13 mouse cellular contexts compared by ENCODE assay signal in genomic region chr5:150257764-150258163, GRCm38 (mm10).
DNase-seq lines count a peak whose midpoint lies in the region; ATAC-seq and TF ChIP-seq lines count a peak whose summit lies in the region.
"Had no signal": no experiment of that assay in that cellular context is flagged by ENCODE, and none has a peak within 500 bp of the region (broad histone marks: within the 10 kb centered on the region; RNA-seq: fewer than 3 reads in every experiment).

No protein-coding gene starts in this region.

- peak overlapping the region; percentile 95; the same call in 1 of the 2 replicates for H3K4me2 ChIP-seq in heart, embryonic 13.5 days
- no peak overlapping the region for H3K4me2 ChIP-seq in liver, embryonic 14.5 days (ENCODE audit: low read depth)
- H3K4me2 ChIP-seq: liver, embryonic 15.5 days had no signal

- peaks cover 5% of the 10 kb centered on the region; the same call in 1 of the 2 replicates for H3K36me3 ChIP-seq in heart, embryonic 13.5 days
- H3K36me3 ChIP-seq in liver, embryonic 14.5 days (replicated peaks; ENCODE audit: control insufficient read depth, insufficient read depth, low read depth), result no peaks in the 10 kb centered on the region
- no peaks in the 10 kb centered on the region for H3K36me3 ChIP-seq in MEL (ENCODE audit: control insufficient read depth in 1 of 2, insufficient read depth in 2 of 2, low read length in 2 of 2)
- H3K36me3 ChIP-seq: heart, embryonic 15.5 days; kidney, embryonic 15.5 days; liver, embryonic 15.5 days had no signal

- H3K9me3 ChIP-seq in heart, embryonic 13.5 days, result no peaks in the 10 kb centered on the region
- H3K9me3 ChIP-seq in liver, embryonic 14.5 days (ENCODE audit: control insufficient read depth, low read length), result no peaks in the 10 kb centered on the region
- H3K9me3 ChIP-seq in MEL (replicated peaks; ENCODE audit: insufficient read depth, low read length), result no peaks in the 10 kb centered on the region; the same call in 1 of the 2 replicates
- H3K9me3 ChIP-seq: heart, embryonic 15.5 days; kidney, embryonic 15.5 days; liver, embryonic 15.5 days had no signal

- WGBS in heart, embryonic 13.5 days, result 71% methylated on average over 7 of the region's 7 CpGs
- 61% methylated on average over 7 of the region's 7 CpGs for WGBS in liver, embryonic 14.5 days (ENCODE audit: insufficient replicate concordance)

- peak; percentile 45 for TF ChIP-seq CTCF in liver, embryonic 14.5 days (IDR thresholded peaks at IDR 0.05; ENCODE audit: low read depth)
- peak; percentile 27 to 39 (median 33); a peak in 5 of 6 replicates for TF ChIP-seq CTCF in MEL (IDR thresholded peaks at IDR 0.05 in 2 of 3, conservative IDR thresholded peaks at IDR 0.05 in 1 of 3; ENCODE audit: control insufficient read depth in 1 of 3, insufficient read depth in 1 of 3, low read depth in 2 of 3, low read length in 3 of 3, poor library complexity in 1 of 3, severe bottlenecking in 1 of 3)

- H3K79me2 ChIP-seq in MEL (ENCODE audit: control insufficient read depth, insufficient read depth, low read length, poor library complexity), result no peaks in the 10 kb centered on the region

- no peak overlapping the region for H3K9ac ChIP-seq in heart, embryonic 13.5 days
- H3K9ac ChIP-seq in liver, embryonic 14.5 days (replicated peaks), result no peak overlapping the region
- H3K9ac ChIP-seq in MEL (ENCODE audit: control insufficient read depth, low read depth, low read length, poor library complexity, severe bottlenecking), result no peak overlapping the region
- H3K9ac ChIP-seq: heart, embryonic 15.5 days; kidney, embryonic 15.5 days; liver, embryonic 15.5 days had no signal

- H3K4me3 ChIP-seq in heart, embryonic 13.5 days, result no peak overlapping the region
- no peak overlapping the region for H3K4me3 ChIP-seq in liver, embryonic 14.5 days (ENCODE audit: insufficient read depth in 1 of 2, low read depth in 2 of 2, low read length in 2 of 2)
- no peak overlapping the region for H3K4me3 ChIP-seq in MEL (ENCODE audit: control insufficient read depth in 1 of 2, insufficient read depth in 1 of 2, low read depth in 2 of 2, low read length in 2 of 2)
- H3K4me3 ChIP-seq: erythroblast, embryonic 14.5 days; kidney, embryonic 15.5 days; liver, embryonic 15.5 days had no signal

- no peak; the same call in none of the 2 replicates for TF ChIP-seq RAD21 in MEL (IDR thresholded peaks at IDR 0.05; ENCODE audit: low read depth, low read length)

- peaks cover 57% of the 10 kb centered on the region for H3K4me1 ChIP-seq in heart, embryonic 13.5 days
- H3K4me1 ChIP-seq in liver, embryonic 14.5 days (replicated peaks; ENCODE audit: control insufficient read depth in 2 of 2, insufficient read depth in 2 of 2, low read length in 1 of 2), result 0 out of 4 replicates have a peak, but pooled peaks cover 0 to under 1% of the 10 kb centered on the region in 2 experiments
- no peaks in the 10 kb centered on the region for H3K4me1 ChIP-seq in MEL (ENCODE audit: control insufficient read depth in 1 of 2, insufficient read depth in 2 of 2, low read length in 2 of 2)

- TF ChIP-seq POLR2A in MEL (IDR thresholded peaks at IDR 0.05; ENCODE audit: control insufficient read depth in 1 of 2, insufficient read depth in 1 of 2, low read depth in 1 of 2, low read length in 2 of 2, poor library complexity in 1 of 2), result no peak

- DNase-seq in heart, adult 18-20 months, result no peak
- DNase-seq in liver, embryonic 14.5 days (ENCODE audit: low read depth in 3 of 3, low spot score in 3 of 3), result no peak
- DNase-seq in liver (no peak), MEL (ENCODE audit: low read depth, low spot score) (no peak)
- peak; percentile 17 for DNase-seq in naive thymus-derived CD4-positive, alpha-beta T cell, adult 2 months (ENCODE audit: low read depth)
- no peak for DNase-seq in yolk sac, embryonic 10.5 days (ENCODE audit: low spot score)
- DNase-seq in ovary, postnatal 14 days (ENCODE audit: low spot score), result no peak

- H3K27me3 ChIP-seq in heart, embryonic 13.5 days (replicated peaks), result no peaks in the 10 kb centered on the region
- H3K27me3 ChIP-seq in liver, embryonic 14.5 days (ENCODE audit: control insufficient read depth, insufficient read depth, low read length), result no peaks in the 10 kb centered on the region; the same call in none of the 2 replicates
- no peaks in the 10 kb centered on the region for H3K27me3 ChIP-seq in MEL (ENCODE audit: control insufficient read depth in 1 of 2, insufficient read depth in 2 of 2, low read length in 2 of 2)
- H3K27me3 ChIP-seq: heart, embryonic 15.5 days; kidney, embryonic 15.5 days had no signal

- H3K27ac ChIP-seq in heart, embryonic 13.5 days (replicated peaks), result peak overlapping the region; percentile 71; the same call in 1 of the 2 replicates
- no peak overlapping the region for H3K27ac ChIP-seq in liver, embryonic 14.5 days
- H3K27ac ChIP-seq in MEL (ENCODE audit: control insufficient read depth, low read depth, low read length), result no peak overlapping the region
- H3K27ac ChIP-seq: heart, embryonic 15.5 days; kidney, embryonic 15.5 days; liver, embryonic 15.5 days had no signal

- ATAC-seq in heart, embryonic 13.5 days (ENCODE audit: extremely low read depth, insufficient number of reproducible peaks, low FRiP score, low TSS enrichment), result no peak
- no peak for ATAC-seq in liver, embryonic 14.5 days (ENCODE audit: insufficient read depth)
- ATAC-seq: activated CD4-positive, CD25-positive, alpha-beta regulatory T cell, adult 4 months had no signal

- no peak for TF ChIP-seq EP300 in liver, embryonic 14.5 days (IDR thresholded peaks at IDR 0.05; ENCODE audit: low read depth)
- TF ChIP-seq EP300 in MEL (IDR thresholded peaks at IDR 0.05; ENCODE audit: low read depth in 1 of 2, low read length in 2 of 2), result no peak

TF ChIP-seq in MEL, 35 proteins besides CTCF, POLR2A, EP300 and RAD21:
- no peak for TF ChIP-seq MAFK (IDR thresholded peaks at IDR 0.05; ENCODE audit: borderline replicate concordance, low read depth, low read length)
- no peak for TF ChIP-seq GATA1 (IDR thresholded peaks at IDR 0.05; ENCODE audit: low read depth, low read length)
- TF ChIP-seq E2F4 (IDR thresholded peaks at IDR 0.05; ENCODE audit: borderline replicate concordance, low read depth, low read length), result no peak
- no peak for TF ChIP-seq MAZ (IDR thresholded peaks at IDR 0.05; ENCODE audit: low read depth, low read length)
